Mouse (Mus musculus) embryonic facial prominence, embryonic 11.5 days (tissue): ENCODE data around the gene Fbxl13. TPM values are rescaled to one million over a fixed set of nuclear protein-coding genes. Genes with fewer than 3 reads are reported as not detected.
A peak's percentile ranks its signal among the peaks of the same experiment; 100 is the strongest.

ENCODE experiments used
- ATAC-seq: fragments of 200-750 bp; cut with Nextera tagmentation; replicated peaks from 2 replicates; pipeline ENCODE4 v1.8.0; 2017; ENCODE audit warnings: low read depth; ENCODE audit not compliant: insufficient number of reproducible peaks, low FRiP score, low TSS enrichment
- DNase-seq: peaks from one replicate; pipeline ENCODE4 v3.0.0-alpha.2; 2015; ENCODE audit warnings: low spot score
- H3K27ac ChIP-seq: fragments of 300-500 bp; sonication (generic); replicated peaks from 2 replicates; pipeline ENCODE4 v1.5.1; 2014; ENCODE audit warnings: mild to moderate bottlenecking, low read depth, low read length, control low read depth
- H3K27me3 ChIP-seq: fragments of 300-500 bp; sonication (generic); 2 replicates; pipeline ENCODE4 v1.6.1; 2014; ENCODE audit warnings: mild to moderate bottlenecking, low read length, moderate library complexity, mixed read lengths; ENCODE audit not compliant: control insufficient read depth, insufficient read depth
- H3K36me3 ChIP-seq: fragments of 300-500 bp; sonication (generic); replicated peaks from 2 replicates; pipeline ENCODE4 v1.6.1; 2014; ENCODE audit warnings: low read depth, mild to moderate bottlenecking, low read length, moderate library complexity, mixed read lengths; ENCODE audit not compliant: control insufficient read depth, insufficient read depth
- H3K4me1 ChIP-seq: fragments of 300-500 bp; sonication (generic); 2 replicates; pipeline ENCODE4 v1.6.1; 2014; ENCODE audit warnings: low read length, mixed read lengths; ENCODE audit not compliant: control insufficient read depth, insufficient read depth
- H3K4me2 ChIP-seq: fragments of 300-500 bp; sonication (generic); 2 replicates; pipeline ENCODE4 v1.6.1; 2014; ENCODE audit warnings: low read depth, mild to moderate bottlenecking, control low read depth, low read length, moderate library complexity
- H3K4me3 ChIP-seq: fragments of 300-500 bp; sonication (generic); 2 replicates; pipeline ENCODE4 v1.5.1; 2014; ENCODE audit warnings: low read depth, low read length, control low read depth
- H3K9ac ChIP-seq: fragments of 300-500 bp; sonication (generic); replicated peaks from 2 replicates; pipeline ENCODE4 v1.6.1; 2014; ENCODE audit warnings: mild to moderate bottlenecking, control low read depth, low read length
- H3K9me3 ChIP-seq: fragments of 300-500 bp; sonication (generic); replicated peaks from 2 replicates; pipeline ENCODE4 v1.6.1; 2016; ENCODE audit warnings: mild to moderate bottlenecking, low read length, inconsistent platforms, mixed read lengths; ENCODE audit not compliant: control insufficient read depth
- WGBS: fragments of 180-500 bp; shearing (Covaris S2); extraction: QIAGEN DNeasy Blood & Tissue Kit; methylation state at CpG from one replicate; pipeline ENCODE4 v1.1.7; 2014; 5-methylcytosine and 5-hydroxymethylcytosine counted together
- polyA plus RNA-seq: library from polyadenylated mRNA; unstranded; fragments of >200 nt; fragmentation: Nextera tagmentation; extraction: Ambion mirVana; gene quantifications from 2 replicates; pipeline ENCODE4 v1.2.1, GENCODE M21; 2014

Fbxl13 gene
- polyA plus RNA-seq, 1 experiment from 2014 or later, result 0.11 TPM

GRCm38 (mm10) chr5:21494781-21495180 lies 150.7 kb downstream of the Fbxl13 start:
- ATAC-seq, result no peak
- H3K9ac ChIP-seq, result no peak overlapping the region
- H3K36me3 ChIP-seq, result no peaks in the 10 kb centered on the region
- DNase-seq, result peak; percentile 33
- no peaks in the 10 kb centered on the region for H3K27me3 ChIP-seq
- no peak overlapping the region for H3K4me2 ChIP-seq
- H3K4me3 ChIP-seq, result no peak overlapping the region
- H3K27ac ChIP-seq, result no peak overlapping the region
- H3K9me3 ChIP-seq, result no peaks in the 10 kb centered on the region
- H3K4me1 ChIP-seq, result no peaks in the 10 kb centered on the region
- 39% methylated on average over 3 of the region's 3 CpGs for WGBS

- Histone ChIP-seq H3K4me2 (no peak overlapping the region), H3K27ac (no peak overlapping the region), H3K4me3 (no peak overlapping the region), H3K27me3 (no peaks in the 10 kb centered on the region), H3K36me3 (no peaks in the 10 kb centered on the region), H3K4me1 (peaks cover 5% of the 10 kb centered on the region; the same call in 1 of the 2 replicates), H3K9me3 (no peaks in the 10 kb centered on the region), H3K9ac (no peak overlapping the region)
- no peak for ATAC-seq
- DNase-seq, result peak; percentile 9
- WGBS, result 84% methylated on average over 8 of the region's 8 CpGs
These were observed 152.0 kb downstream of the Fbxl13 start for GRCm38 (mm10) chr5:21493294-21493999.

GRCm38 (mm10) chr5:21492213-21492612 lies 153.2 kb downstream of the Fbxl13 start:
- no peak for ATAC-seq
- H3K9me3 ChIP-seq, result no peaks in the 10 kb centered on the region
- no peak overlapping the region for H3K9ac ChIP-seq
- peaks cover 5% of the 10 kb centered on the region; the same call in 1 of the 2 replicates for H3K4me1 ChIP-seq
- H3K27me3 ChIP-seq, result no peaks in the 10 kb centered on the region
- H3K36me3 ChIP-seq, result no peaks in the 10 kb centered on the region
- H3K27ac ChIP-seq, result no peak overlapping the region
- H3K4me2 ChIP-seq, result no peak overlapping the region
- no peak for DNase-seq
- H3K4me3 ChIP-seq, result no peak overlapping the region
- 68% methylated on average over 3 of the region's 3 CpGs for WGBS

DNA sequence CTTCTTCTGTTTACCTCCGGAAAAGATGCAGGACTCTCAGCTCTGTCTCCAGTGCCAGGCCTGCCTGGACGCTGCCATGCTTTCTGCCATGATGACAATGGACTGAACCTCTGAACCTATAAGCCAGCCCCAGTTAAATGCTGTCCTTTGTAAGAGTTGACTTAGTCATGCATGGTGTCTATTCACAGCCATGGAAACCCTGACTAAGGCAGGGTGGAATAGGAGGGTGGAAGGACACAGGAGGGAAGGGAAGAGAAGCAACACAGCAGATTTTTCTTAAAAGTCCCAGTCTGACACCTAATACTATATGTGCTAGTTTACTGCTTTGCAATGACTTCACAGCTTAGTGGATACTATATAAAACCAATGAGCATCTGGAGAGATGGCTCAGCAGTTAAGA lies 154.0 kb downstream of the Fbxl13 start:
- no peak overlapping the region for H3K4me3 ChIP-seq
- H3K27ac ChIP-seq, result no peak overlapping the region
- H3K9ac ChIP-seq, result no peak overlapping the region
- no peak overlapping the region for H3K4me2 ChIP-seq
- peaks cover 5% of the 10 kb centered on the region; the same call in 1 of the 2 replicates for H3K4me1 ChIP-seq
- DNase-seq (no peak), ATAC-seq (no peak)
- no peaks in the 10 kb centered on the region for H3K36me3 ChIP-seq
- WGBS, result 79% methylated on average over 2 of the region's 2 CpGs
- H3K9me3 ChIP-seq, result no peaks in the 10 kb centered on the region
- H3K27me3 ChIP-seq, result no peaks in the 10 kb centered on the region

- no peak for ATAC-seq
- DNase-seq, result no peak
These were observed 156.3 kb downstream of the Fbxl13 start for GRCm38 (mm10) chr5:21489135-21489534.

DNA sequence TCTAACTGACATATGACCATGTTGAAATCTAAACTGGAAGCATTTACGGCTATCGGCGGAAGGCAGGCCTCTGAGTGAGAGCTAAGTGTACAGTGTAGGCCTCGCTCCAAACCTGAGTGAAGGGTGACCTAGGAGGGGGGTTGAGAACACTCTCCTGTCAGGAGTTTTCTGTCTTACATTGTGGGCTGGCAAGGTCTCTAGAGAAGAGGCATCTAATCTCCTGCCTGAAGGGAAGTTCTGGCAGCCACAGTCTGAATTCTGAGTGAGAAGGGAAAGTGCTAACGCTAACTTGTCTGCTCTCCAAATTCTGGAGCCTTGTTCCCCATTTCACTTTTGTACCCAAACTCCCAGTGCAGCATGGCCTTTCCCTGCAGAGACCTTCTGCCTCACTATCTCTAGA lies 156.9 kb downstream of the Fbxl13 start:
- no peak overlapping the region for H3K27ac ChIP-seq
- WGBS, result 86% methylated on average over 5 of the region's 5 CpGs

More at GRCm38 (mm10) chr5:21489135-21489534, 156.3 kb downstream of the Fbxl13 start:
- Histone ChIP-seq H3K27me3 (no peaks in the 10 kb centered on the region), H3K27ac (no peak overlapping the region), H3K36me3 (no peaks in the 10 kb centered on the region), H3K4me3 (no peak overlapping the region), H3K9me3 (no peaks in the 10 kb centered on the region), H3K4me2 (no peak overlapping the region), H3K4me1 (peaks cover 5% of the 10 kb centered on the region; the same call in 1 of the 2 replicates), H3K9ac (no peak overlapping the region)
- WGBS, result 50% methylated on average over 4 of the region's 4 CpGs

GRCm38 (mm10) chr5:21487716-21488115 lies 157.7 kb downstream of the Fbxl13 start:
- Histone ChIP-seq H3K27me3 (no peaks in the 10 kb centered on the region), H3K4me1 (peaks cover 5% of the 10 kb centered on the region; the same call in 1 of the 2 replicates), H3K4me2 (no peak overlapping the region), H3K9me3 (no peaks in the 10 kb centered on the region), H3K4me3 (no peak overlapping the region), H3K27ac (no peak overlapping the region), H3K36me3 (no peaks in the 10 kb centered on the region), H3K9ac (no peak overlapping the region)
- ATAC-seq (no peak), DNase-seq (no peak)
- 91% methylated on average over 3 of the region's 3 CpGs for WGBS

More for the DNA sequence above, 156.9 kb downstream of the Fbxl13 start:
- ATAC-seq (no peak), DNase-seq (no peak)
- Histone ChIP-seq H3K36me3 (no peaks in the 10 kb centered on the region), H3K9me3 (no peaks in the 10 kb centered on the region), H3K4me3 (no peak overlapping the region), H3K4me1 (peaks cover 5% of the 10 kb centered on the region; the same call in 1 of the 2 replicates), H3K9ac (no peak overlapping the region), H3K27me3 (no peaks in the 10 kb centered on the region), H3K4me2 (no peak overlapping the region)

- no peak overlapping the region for H3K4me2 ChIP-seq
- no peak for ATAC-seq
- H3K9me3 ChIP-seq, result no peaks in the 10 kb centered on the region
- no peaks in the 10 kb centered on the region for H3K36me3 ChIP-seq
- no peak overlapping the region for H3K9ac ChIP-seq
- H3K27me3 ChIP-seq, result no peaks in the 10 kb centered on the region
- no peak overlapping the region for H3K4me3 ChIP-seq
- no peak overlapping the region for H3K27ac ChIP-seq
- 79% methylated on average over 3 of the region's 3 CpGs for WGBS
- peaks cover 5% of the 10 kb centered on the region; the same call in 1 of the 2 replicates for H3K4me1 ChIP-seq
- DNase-seq, result no peak
These were observed 158.1 kb downstream of the Fbxl13 start for GRCm38 (mm10) chr5:21487306-21487705.
